10 mouse cellular contexts compared by ENCODE assay signal in genomic region chr14:60451684-60452083, GRCm38 (mm10).
DNase-seq lines count a peak whose midpoint lies in the region; ATAC-seq and TF ChIP-seq lines count a peak whose summit lies in the region.
"Had no signal": no experiment of that assay in that cellular context is flagged by ENCODE, and none has a peak within 500 bp of the region (broad histone marks: within the 10 kb centered on the region; RNA-seq: fewer than 3 reads in every experiment).

No protein-coding gene starts in this region.

- ATAC-seq in liver, embryonic 12.5 days, result no peak

- no peak for TF ChIP-seq POLR2A in liver, adult 2 months (IDR thresholded peaks at IDR 0.05; ENCODE audit: extremely low read depth, insufficient read depth, low read length)
- TF ChIP-seq POLR2A in testis, adult 2 months (IDR thresholded peaks at IDR 0.05; ENCODE audit: control insufficient read depth, low read depth, low read length), result no peak

- no peaks in the 10 kb centered on the region for H3K79me2 ChIP-seq in liver, adult 2 months (ENCODE audit: control insufficient read depth, insufficient read depth, low read length)

- no peak overlapping the region for H3K27ac ChIP-seq in liver, adult 2 months (replicated peaks; ENCODE audit: insufficient read depth, low read depth, low read length)
- no peak overlapping the region for H3K27ac ChIP-seq in liver, embryonic 12.5 days
- no peak overlapping the region for H3K27ac ChIP-seq in testis, adult 2 months (ENCODE audit: control insufficient read depth, insufficient read depth, low read depth, low read length)
- H3K27ac ChIP-seq: embryonic facial prominence, embryonic 13.5 days had no signal

- no peak overlapping the region for H3K4me3 ChIP-seq in liver, adult 2 months (ENCODE audit: insufficient read depth, low read depth, low read length)
- no peak overlapping the region for H3K4me3 ChIP-seq in liver, embryonic 12.5 days
- no peak overlapping the region for H3K4me3 ChIP-seq in testis, adult 2 months (ENCODE audit: control insufficient read depth, low read depth, low read length)
- H3K4me3 ChIP-seq: embryonic facial prominence, embryonic 13.5 days had no signal

- no peaks in the 10 kb centered on the region for H3K9me3 ChIP-seq in liver, embryonic 12.5 days (replicated peaks)
- H3K9me3 ChIP-seq: embryonic facial prominence, embryonic 13.5 days had no signal

- 82% methylated on average over 7 of the region's 7 CpGs for WGBS in liver, adult 2 months
- 63% methylated on average over 7 of the region's 7 CpGs for WGBS in liver, embryonic 12.5 days (ENCODE audit: insufficient replicate concordance)

- H3K36me3 ChIP-seq in liver, adult 2 months (ENCODE audit: control insufficient read depth, insufficient read depth, low read length), result no peaks in the 10 kb centered on the region
- no peaks in the 10 kb centered on the region for H3K36me3 ChIP-seq in liver, embryonic 12.5 days
- H3K36me3 ChIP-seq in testis, adult 2 months (ENCODE audit: control insufficient read depth, insufficient read depth, low read length), result no peaks in the 10 kb centered on the region
- H3K36me3 ChIP-seq: embryonic facial prominence, embryonic 13.5 days had no signal

- H3K4me1 ChIP-seq in liver, adult 2 months (ENCODE audit: control insufficient read depth, insufficient read depth, low read length), result no peaks in the 10 kb centered on the region
- no peaks in the 10 kb centered on the region for H3K4me1 ChIP-seq in liver, embryonic 12.5 days
- H3K4me1 ChIP-seq in testis, adult 2 months (ENCODE audit: control insufficient read depth, insufficient read depth, low read length), result peaks cover 2% of the 10 kb centered on the region
- H3K4me1 ChIP-seq: embryonic facial prominence, embryonic 13.5 days had no signal

- H3K9ac ChIP-seq in liver, adult 2 months (ENCODE audit: low read depth, low read length), result no peak overlapping the region
- no peak overlapping the region for H3K9ac ChIP-seq in liver, embryonic 12.5 days
- H3K9ac ChIP-seq: embryonic facial prominence, embryonic 13.5 days had no signal

- TF ChIP-seq CTCF in liver, adult 2 months (IDR thresholded peaks at IDR 0.05; ENCODE audit: low read depth, low read length), result 0 out of 2 replicates have a peak, but pooled peaks have one; percentile 32
- peak; percentile 58; the same call in 1 of the 2 replicates for TF ChIP-seq CTCF in testis, adult 2 months (IDR thresholded peaks at IDR 0.05; ENCODE audit: control insufficient read depth, insufficient read depth, insufficient replicate concordance, low read depth, low read length)

- no peak for DNase-seq in liver, adult 2 months (ENCODE audit: extremely low read depth, low read depth, low spot score)
- DNase-seq in testis, postnatal 10 days (ENCODE audit: low spot score), result no peak
- DNase-seq in WW6 (ENCODE audit: low read depth, low spot score), result peak; percentile 18
- peak; percentile 42 for DNase-seq in testis, postnatal 14 days (ENCODE audit: low spot score)
- no peak for DNase-seq in ovary, postnatal 10 days (ENCODE audit: low spot score)
- DNase-seq: cerebellum, postnatal 25 days; lung, adult 2 months had no signal

- H3K27me3 ChIP-seq in liver, adult 2 months (ENCODE audit: control insufficient read depth, insufficient read depth, low read length), result no peaks in the 10 kb centered on the region
- no peaks in the 10 kb centered on the region for H3K27me3 ChIP-seq in liver, embryonic 12.5 days (replicated peaks)
- no peaks in the 10 kb centered on the region for H3K27me3 ChIP-seq in testis, adult 2 months (ENCODE audit: control insufficient read depth, insufficient read depth, low read length)
- H3K27me3 ChIP-seq: embryonic facial prominence, embryonic 13.5 days had no signal

- no peak overlapping the region for H3K4me2 ChIP-seq in liver, embryonic 12.5 days
- H3K4me2 ChIP-seq: embryonic facial prominence, embryonic 13.5 days had no signal

Comparison
In these comparisons a context has a peak if more than half of its experiments do, and no peak if none do; other contexts are left out.
1. DNase-seq: peak in WW6 (single experiment) and testis, postnatal 14 days (single experiment); none in liver, adult 2 months (single experiment), testis, postnatal 10 days (single experiment) and ovary, postnatal 10 days (single experiment).